Mouse (Mus musculus): ENCODE data around the gene Tex26.

DNA sequence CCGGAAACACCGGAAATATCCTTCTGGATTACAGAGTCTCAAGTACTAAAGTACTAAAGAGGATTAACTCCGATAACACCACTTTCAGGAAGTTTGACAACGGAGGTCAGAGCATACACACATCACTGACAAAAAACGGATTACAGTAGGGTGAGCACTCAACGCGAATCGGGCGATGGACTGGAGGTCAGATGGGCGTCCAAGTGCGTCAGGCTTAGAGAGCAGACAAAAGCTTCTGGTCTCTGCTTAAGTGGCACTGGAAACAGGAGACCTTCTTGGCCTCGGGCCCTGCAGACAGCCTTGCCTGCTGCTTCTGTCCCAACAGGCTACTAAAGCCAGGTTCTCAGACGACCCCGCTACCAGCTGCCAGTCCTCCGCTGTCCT is 2.8 kb downstream of the Tex26 start:
- TF ChIP-seq CTCF (IDR thresholded peaks at IDR 0.05; ENCODE audit: low read depth): no peak
- TF ChIP-seq EP300 (optimal IDR thresholded peaks at IDR 0.05): no peak
